Mouse (Mus musculus) MEL (cell line): Measurements from ENCODE around the gene Ubc. TPM values are rescaled to one million over a fixed set of nuclear protein-coding genes. Genes with fewer than 3 reads are reported as not detected.

ENCODE experiments used
- DNase-seq: peaks from one replicate; pipeline ENCODE4 v3.0.0; 2011; ENCODE audit warnings: low read depth, low spot score
- H3K27ac ChIP-seq: 2 replicates; pipeline ENCODE4 v1.5.1; 2012; ENCODE audit warnings: low read depth, mild to moderate bottlenecking, control low read depth, low read length, moderate library complexity; ENCODE audit not compliant: control insufficient read depth
- H3K27me3 ChIP-seq, 2 experiments: fragments of 150-350 bp in 1 of 2; sonication (generic) in 1 of 2; 2 replicates each; pipeline ENCODE4 v1.6.1; 2012; ENCODE audit warnings: low read length in 2 of 2, mild to moderate bottlenecking in 2 of 2, improper control_type of control experiment in 1 of 2, moderate library complexity in 1 of 2; ENCODE audit not compliant: insufficient read depth in 2 of 2, control insufficient read depth in 1 of 2
- H3K36me3 ChIP-seq, 2 experiments: 2 replicates each; pipeline ENCODE4 v1.6.1; 2012 to 2014; ENCODE audit warnings: low read length in 2 of 2, improper control_type of control experiment in 1 of 2, inconsistent platforms in 1 of 2, mild to moderate bottlenecking in 1 of 2; ENCODE audit not compliant: insufficient read depth in 2 of 2, control insufficient read depth in 1 of 2
- H3K4me1 ChIP-seq, 2 experiments: fragments of 150-350 bp in 1 of 2; sonication (generic) in 1 of 2; 2 replicates each; pipeline ENCODE4 v1.6.1; 2012; ENCODE audit warnings: low read length in 2 of 2, improper control_type of control experiment in 1 of 2, mild to moderate bottlenecking in 1 of 2; ENCODE audit not compliant: insufficient read depth in 2 of 2, control insufficient read depth in 1 of 2
- H3K4me3 ChIP-seq, 2 experiments: fragments of 150-350 bp in 1 of 2; sonication (generic) in 1 of 2; 2 replicates each; pipeline ENCODE4 v1.5.1; 2012; ENCODE audit warnings: low read depth in 2 of 2, low read length in 2 of 2, mild to moderate bottlenecking in 2 of 2, moderate library complexity in 2 of 2, control low read depth in 1 of 2, improper control_type of control experiment in 1 of 2; ENCODE audit not compliant: control insufficient read depth in 1 of 2, insufficient read depth in 1 of 2
- H3K79me2 ChIP-seq: 2 replicates; pipeline ENCODE4 v1.6.1; 2012; ENCODE audit warnings: mild to moderate bottlenecking, low read length, moderate library complexity; ENCODE audit not compliant: control insufficient read depth, poor library complexity, insufficient read depth
- H3K9ac ChIP-seq: 2 replicates; pipeline ENCODE4 v1.6.1; 2012; ENCODE audit warnings: low read depth, mild to moderate bottlenecking, control low read depth, low read length, moderate library complexity; ENCODE audit not compliant: control insufficient read depth, poor library complexity, severe bottlenecking
- H3K9me3 ChIP-seq: fragments of 150-350 bp; sonication (generic); replicated peaks from 2 replicates; pipeline ENCODE4 v1.6.1; 2012; ENCODE audit warnings: mild to moderate bottlenecking, low read length, improper control_type of control experiment, moderate library complexity; ENCODE audit not compliant: insufficient read depth
- CHD1 ChIP-seq: IDR thresholded peaks from 2 replicates; pipeline ENCODE4 v1.6.1; 2012; ENCODE audit warnings: low read depth, mild to moderate bottlenecking, inconsistent platforms, low read length, improper control_type of control experiment
- CHD2 ChIP-seq: IDR thresholded peaks from 2 replicates; pipeline ENCODE4 v1.6.1; 2011; ENCODE audit warnings: low read length, improper control_type of control experiment
- CTCF ChIP-seq, 3 experiments: IDR thresholded peaks in 2 of 3; conservative IDR thresholded peaks in 1 of 3; 2 replicates each; pipeline ENCODE4 v1.5.1; 2011 to 2012; ENCODE audit warnings: low read length in 3 of 3, low read depth in 2 of 3, mild to moderate bottlenecking in 2 of 3, improper control_type of control experiment in 1 of 3, inconsistent platforms in 1 of 3, mixed read lengths in 1 of 3, moderate library complexity in 1 of 3; ENCODE audit not compliant: control insufficient read depth in 1 of 3, insufficient read depth in 1 of 3, poor library complexity in 1 of 3, severe bottlenecking in 1 of 3
- ELF1 ChIP-seq: IDR thresholded peaks from 2 replicates; pipeline ENCODE4 v1.6.1; 2014; ENCODE audit warnings: low read depth, mild to moderate bottlenecking, inconsistent platforms, low read length, improper control_type of control experiment, moderate library complexity
- ETS1 ChIP-seq: IDR thresholded peaks from 2 replicates; pipeline ENCODE4 v1.6.1; 2012; ENCODE audit warnings: low read depth, mild to moderate bottlenecking, inconsistent platforms, low read length, improper control_type of control experiment, moderate library complexity
- KAT2A ChIP-seq: conservative IDR thresholded peaks from 2 replicates; pipeline ENCODE4 v1.6.1; 2012; ENCODE audit warnings: low read depth, low read length, improper control_type of control experiment, inconsistent platforms
- MAX ChIP-seq: IDR thresholded peaks from 2 replicates; pipeline ENCODE4 v1.6.1; 2011; ENCODE audit warnings: low read length, improper control_type of control experiment
- MEF2A ChIP-seq: IDR thresholded peaks from 2 replicates; pipeline ENCODE4 v1.6.1; 2014; ENCODE audit warnings: low read depth, mild to moderate bottlenecking, inconsistent platforms, low read length, improper control_type of control experiment; ENCODE audit not compliant: poor library complexity, insufficient replicate concordance, severe bottlenecking; ENCODE audit errors: extremely low read depth
- MXI1 ChIP-seq: IDR thresholded peaks from 2 replicates; pipeline ENCODE4 v1.6.1; 2011; ENCODE audit warnings: mild to moderate bottlenecking, low read depth, low read length, improper control_type of control experiment
- MYB ChIP-seq: IDR thresholded peaks from 2 replicates; pipeline ENCODE4 v1.6.1; 2011; ENCODE audit warnings: mild to moderate bottlenecking, low read depth, low read length, improper control_type of control experiment
- RAD21 ChIP-seq: IDR thresholded peaks from 2 replicates; pipeline ENCODE4 v1.6.1; 2011; ENCODE audit warnings: mild to moderate bottlenecking, low read depth, low read length, improper control_type of control experiment
- RCOR1 ChIP-seq: IDR thresholded peaks from 2 replicates; pipeline ENCODE4 v1.6.1; 2012; ENCODE audit warnings: low read depth, mild to moderate bottlenecking, inconsistent platforms, low read length, improper control_type of control experiment
- SMC3 ChIP-seq: IDR thresholded peaks from 2 replicates; pipeline ENCODE4 v1.6.1; 2011; ENCODE audit warnings: low read depth, low read length, improper control_type of control experiment
- TBP ChIP-seq: IDR thresholded peaks from 2 replicates; pipeline ENCODE4 v1.8.0; 2011; ENCODE audit warnings: low read depth, low read length, improper control_type of control experiment
- TCF12 ChIP-seq: IDR thresholded peaks from 2 replicates; pipeline ENCODE4 v1.6.1; 2014; ENCODE audit warnings: low read depth, mild to moderate bottlenecking, inconsistent platforms, low read length, improper control_type of control experiment, moderate library complexity
- UBTF ChIP-seq: IDR thresholded peaks from 2 replicates; pipeline ENCODE4 v1.6.1; 2012; ENCODE audit warnings: low read depth, mild to moderate bottlenecking, inconsistent platforms, low read length, improper control_type of control experiment, moderate library complexity, borderline replicate concordance; ENCODE audit not compliant: insufficient read depth
- USF2 ChIP-seq, 2 experiments: IDR thresholded peaks; 2 replicates each; pipeline ENCODE4 v1.6.1; 2011 to 2012; ENCODE audit warnings: improper control_type of control experiment in 2 of 2, low read length in 2 of 2, borderline replicate concordance in 1 of 2, inconsistent platforms in 1 of 2, low read depth in 1 of 2, mild to moderate bottlenecking in 1 of 2; ENCODE audit not compliant: insufficient read depth in 1 of 2
- ZC3H11A ChIP-seq: IDR thresholded peaks from 2 replicates; pipeline ENCODE4 v1.6.1; 2012; ENCODE audit warnings: low read depth, mild to moderate bottlenecking, inconsistent platforms, low read length, improper control_type of control experiment
- ZMIZ1 ChIP-seq: IDR thresholded peaks from 2 replicates; pipeline ENCODE4 v1.6.1; 2012; ENCODE audit warnings: low read depth, mild to moderate bottlenecking, inconsistent platforms, low read length, improper control_type of control experiment, moderate library complexity
- ZNF384 ChIP-seq: IDR thresholded peaks from 2 replicates; pipeline ENCODE4 v1.6.1; 2012; ENCODE audit warnings: low read depth, mild to moderate bottlenecking, inconsistent platforms, low read length, improper control_type of control experiment
- polyA plus RNA-seq, 2 experiments: library from polyadenylated mRNA; stranded (reverse) in 1 of 2; unstranded in 1 of 2; fragments of >175 nt in 1 of 2; fragments of >200 nt in 1 of 2; gene quantifications; 2 replicates each; pipeline versions ENCODE4 v1.2.1 to v1.2.4; 2012; ENCODE audit warnings: low replicate concordance in 2 of 2, low read depth in 1 of 2; ENCODE audit not compliant: insufficient read length in 2 of 2, insufficient read depth in 1 of 2, missing spikeins in 1 of 2
- total RNA-seq: library from RNA; depleted of rRNA; stranded (reverse); fragments of 300-350 nt; gene quantifications from 2 replicates; pipeline ENCODE4 v1.2.3, GENCODE M21; 2012

The Ubc gene
- total and polyA plus RNA-seq, 3 experiments = 113 to 1,075 (median 511) TPM

GRCm38 (mm10) chr5:125351057-125351456 is 38.9 kb downstream of the Ubc start:
- H3K4me1 ChIP-seq = peaks cover 2 to 18% of the 10 kb centered on the region in 2 experiments
- H3K36me3 ChIP-seq = peaks cover 0 to 5% of the 10 kb centered on the region in 2 experiments; a peak in 2 of 4 replicates
- no peak for TF ChIP-seq ZMIZ1
- no peak for TF ChIP-seq CTCF (IDR thresholded peaks at IDR 0.05 in 2 of 3, conservative IDR thresholded peaks at IDR 0.05 in 1 of 3; ENCODE audit: control insufficient read depth in 1 of 3, insufficient read depth in 1 of 3, low read depth in 2 of 3, low read length in 3 of 3, poor library complexity in 1 of 3, severe bottlenecking in 1 of 3)
- TF ChIP-seq RAD21 = no peak
- no peak for TF ChIP-seq SMC3
- no peak for TF ChIP-seq USF2 (IDR thresholded peaks at IDR 0.05; ENCODE audit: borderline replicate concordance in 1 of 2, insufficient read depth in 1 of 2, low read depth in 1 of 2, low read length in 2 of 2)
- no peak for TF ChIP-seq MEF2A
- no peak for TF ChIP-seq MAX
- no peak for TF ChIP-seq MYB
- no peak for TF ChIP-seq KAT2A
- no peak for TF ChIP-seq TCF12
- no peak for TF ChIP-seq RCOR1
- no peak for TF ChIP-seq ZNF384
- no peak for TF ChIP-seq CHD1
- no peak for TF ChIP-seq ETS1
- TF ChIP-seq ZC3H11A = no peak
- TF ChIP-seq, all 39 proteins: peak for 0
- Histone ChIP-seq H3K79me2 (no peaks in the 10 kb centered on the region), H3K27ac (no peak overlapping the region), H3K27me3 (no peaks in the 10 kb centered on the region), H3K9me3 (no peaks in the 10 kb centered on the region), H3K9ac (no peak overlapping the region), H3K4me3 (no peak overlapping the region)
- DNase-seq = no peak

- TF ChIP-seq ELF1 (no peak), CHD2 (no peak), TBP (no peak), MXI1 (no peak), UBTF (no peak)
- Histone ChIP-seq H3K36me3 (peaks cover 0 to 5% of the 10 kb centered on the region in 2 experiments; a peak in 2 of 4 replicates), H3K79me2 (no peaks in the 10 kb centered on the region)
These were observed 40.6 kb downstream of the Ubc start for GRCm38 (mm10) chr5:125349391-125349790.

More at GRCm38 (mm10) chr5:125349391-125349790, 40.6 kb downstream of the Ubc start:
- Histone ChIP-seq H3K4me1 (peaks cover 2 to 14% of the 10 kb centered on the region in 2 experiments), H3K27ac (no peak overlapping the region), H3K27me3 (no peaks in the 10 kb centered on the region), H3K9me3 (no peaks in the 10 kb centered on the region), H3K4me3 (no peak overlapping the region), H3K9ac (no peak overlapping the region)
- DNase-seq = no peak
